Mouse (Mus musculus) thymus, postnatal 4 days (tissue): ENCODE measurements at regions not wholly inside any gene's neighbourhood (a gene's known extent, or its start where the extent isn't known, plus 50 kb on each side); places are given as distances from the start of the nearest gene placed in this dataset.

Source experiments
- DNase-seq: peaks from one replicate; pipeline ENCODE4 v3.0.0; 2021

- no peak for DNase-seq
These were observed 114.7 kb upstream of the Jag1 start for GRCm38 (mm10) chr2:137231161-137231560.

GRCm38 (mm10) chr2:137229422-137230069, 113.1 kb upstream of the Jag1 start:
- DNase-seq: no peak

GRCm38 (mm10) chr2:137227495-137227894, 111.1 kb upstream of the Jag1 start:
- DNase-seq: no peak

- no peak for DNase-seq
These were observed 108.5 kb upstream of the Jag1 start for GRCm38 (mm10) chr2:137224702-137225552.

- no peak for DNase-seq
These were observed 99.3 kb upstream of the Jag1 start for GRCm38 (mm10) chr2:137215697-137216096.

- DNase-seq: no peak
These were observed 91.4 kb upstream of the Jag1 start for GRCm38 (mm10) chr2:137207846-137208245.

- DNase-seq: no peak
These were observed 87.9 kb upstream of the Jag1 start for GRCm38 (mm10) chr2:137204274-137204850.

- no peak for DNase-seq
These were observed 83.7 kb upstream of the Jag1 start for GRCm38 (mm10) chr2:137200101-137200500.

GRCm38 (mm10) chr2:137192183-137192582, 75.7 kb upstream of the Jag1 start:
- no peak for DNase-seq

GRCm38 (mm10) chr2:137169176-137169575, 52.7 kb upstream of the Jag1 start:
- no peak for DNase-seq

GRCm38 (mm10) chr2:137168626-137169025, 52.2 kb upstream of the Jag1 start:
- no peak for DNase-seq
